Mouse (Mus musculus) ovary, postnatal 36 days (tissue): ENCODE measurements around the gene Gm20695.
A peak's percentile ranks its signal among the peaks of the same experiment; 100 is the strongest.

Source experiments
- DNase-seq: peaks from one replicate; pipeline ENCODE4 v3.0.0; 2022; ENCODE audit warnings: low spot score, mixed read lengths

Gene Gm20695

GRCm38 (mm10) chr16:3884201-3885064 lies at the start of gene Gm20695, which contains the start of gene Zfp597:
Gene Gm20695 (plus strand): TSS chr16:3884648.
Gene Zfp597 (minus strand): TSS chr16:3884561.
- DNase-seq: peak; percentile 96

GRCm38 (mm10) chr16:3835461-3835860 lies 49.0 kb upstream of the Gm20695 start:
- no peak for DNase-seq

- no peak for DNase-seq
Measured at GRCm38 (mm10) chr16:3839157-3839885, 45.1 kb upstream of the Gm20695 start.

- DNase-seq: no peak
Measured at GRCm38 (mm10) chr16:3842989-3843388, 41.5 kb upstream of the Gm20695 start.

GRCm38 (mm10) chr16:3843796-3844195 lies 40.7 kb upstream of the Gm20695 start:
- DNase-seq: no peak

GRCm38 (mm10) chr16:3846711-3847518 lies 37.5 kb upstream of the Gm20695 start, which contains the start of gene Zfp174:
Gene Zfp174 (plus strand): TSS chr16:3847268.
- peak; percentile 89 for DNase-seq

- no peak for DNase-seq
Measured at GRCm38 (mm10) chr16:3847871-3848270, 36.6 kb upstream of the Gm20695 start.

GRCm38 (mm10) chr16:3848416-3848815 lies 36.0 kb upstream of the Gm20695 start:
- DNase-seq: no peak

- DNase-seq: peak; percentile 28
Measured at GRCm38 (mm10) chr16:3851301-3851700, 33.1 kb upstream of the Gm20695 start.

- no peak for DNase-seq
Measured at GRCm38 (mm10) chr16:3852586-3852985, 31.9 kb upstream of the Gm20695 start.

GRCm38 (mm10) chr16:3854437-3855182 lies 29.8 kb upstream of the Gm20695 start:
- no peak for DNase-seq

- DNase-seq: no peak
Measured at GRCm38 (mm10) chr16:3855776-3856175, 28.7 kb upstream of the Gm20695 start.

GRCm38 (mm10) chr16:3859254-3859653 lies 25.2 kb upstream of the Gm20695 start:
- DNase-seq: no peak

- DNase-seq: no peak
Measured at GRCm38 (mm10) chr16:3871815-3872214, 12.6 kb upstream of the Gm20695 start.

GRCm38 (mm10) chr16:3872216-3873047 lies 12.0 kb upstream of the Gm20695 start, which contains the start of gene Naa60:
Gene Naa60 (plus strand): TSS chr16:3872375.
- DNase-seq: peak; percentile 91

- DNase-seq: no peak
Measured at GRCm38 (mm10) chr16:3876346-3876745, 8.1 kb upstream of the Gm20695 start.

- DNase-seq: no peak
Measured at GRCm38 (mm10) chr16:3885065-3885670, 720 bp downstream of the Gm20695 start.

- DNase-seq: no peak
Measured at GRCm38 (mm10) chr16:3891621-3892295, 7.3 kb downstream of the Gm20695 start.

- no peak for DNase-seq
Measured at GRCm38 (mm10) chr16:3893739-3894138, 9.3 kb downstream of the Gm20695 start.
